Mouse (Mus musculus) ES-Bruce4 (cell line): ENCODE measurements around the gene Ttf1. TPM values are rescaled to one million over a fixed set of nuclear protein-coding genes. Genes with fewer than 3 reads are reported as not detected.

Experiments
- H3K27ac ChIP-seq: 2 replicates; pipeline ENCODE4 v1.5.1; 2012; ENCODE audit warnings: low read length, inconsistent platforms; ENCODE audit not compliant: insufficient read depth
- H3K27me3 ChIP-seq: 2 replicates; pipeline ENCODE4 v1.6.1; 2012; ENCODE audit warnings: mild to moderate bottlenecking, low read length, inconsistent platforms; ENCODE audit not compliant: control insufficient read depth, poor library complexity, insufficient read depth, severe bottlenecking
- H3K36me3 ChIP-seq: 2 replicates; pipeline ENCODE4 v1.6.1; 2012; ENCODE audit warnings: inconsistent platforms, mild to moderate bottlenecking, low read length, moderate library complexity; ENCODE audit not compliant: control insufficient read depth, poor library complexity, insufficient read depth, severe bottlenecking
- H3K4me1 ChIP-seq: one replicate; pipeline ENCODE4 v1.8.1; 2011; ENCODE audit warnings: low read length; ENCODE audit not compliant: control insufficient read depth, insufficient read depth
- H3K4me3 ChIP-seq: 2 replicates; pipeline ENCODE4 v1.5.1; 2011; ENCODE audit warnings: low read depth, mild to moderate bottlenecking, low read length
- H3K9ac ChIP-seq: 2 replicates; pipeline ENCODE4 v1.6.1; 2012; ENCODE audit warnings: low read depth, mild to moderate bottlenecking, inconsistent platforms; ENCODE audit not compliant: poor library complexity, severe bottlenecking
- H3K9me3 ChIP-seq: replicated peaks from 2 replicates; pipeline ENCODE4 v1.6.1; 2012; ENCODE audit warnings: mild to moderate bottlenecking, low read length, inconsistent platforms; ENCODE audit not compliant: control insufficient read depth, poor library complexity, insufficient read depth, severe bottlenecking
- CTCF ChIP-seq: IDR thresholded peaks from one replicate; pipeline ENCODE4 v1.8.1; 2011; ENCODE audit warnings: low read depth, low read length
- EP300 ChIP-seq: IDR thresholded peaks from 2 replicates; pipeline ENCODE4 v1.6.1; 2011; ENCODE audit warnings: low read depth, low read length; ENCODE audit not compliant: insufficient read depth
- POLR2A ChIP-seq: IDR thresholded peaks from one replicate; pipeline ENCODE4 v1.8.1; 2011; ENCODE audit warnings: low read length; ENCODE audit not compliant: insufficient read depth
- polyA plus RNA-seq: library from polyadenylated mRNA; stranded (reverse); fragments of >200 nt; gene quantifications from 2 replicates; pipeline ENCODE4 v1.2.4, GENCODE M21; 2011; ENCODE audit warnings: low read depth; ENCODE audit not compliant: missing spikeins, insufficient read depth, insufficient read length

Ttf1 gene
- polyA plus RNA-seq, 1 experiment: 33.9 TPM

- no peaks in the 10 kb centered on the region for H3K27me3 ChIP-seq
- no peak overlapping the region for H3K27ac ChIP-seq
- H3K4me3 ChIP-seq: no peak overlapping the region
- no peaks in the 10 kb centered on the region for H3K9me3 ChIP-seq
- H3K36me3 ChIP-seq: no peaks in the 10 kb centered on the region
- TF ChIP-seq POLR2A (no peak), EP300 (no peak), CTCF (no peak)
- no peak overlapping the region for H3K9ac ChIP-seq
- no peaks in the 10 kb centered on the region for H3K4me1 ChIP-seq
Observed at GRCm38 (mm10) chr2:29040594-29041476, 19.2 kb upstream of the Ttf1 start.

- no peaks in the 10 kb centered on the region for H3K4me1 ChIP-seq
- H3K9ac ChIP-seq: no peak overlapping the region
- no peak overlapping the region for H3K27ac ChIP-seq
- no peaks in the 10 kb centered on the region for H3K27me3 ChIP-seq
- TF ChIP-seq EP300: no peak
- TF ChIP-seq CTCF: no peak
- no peak for TF ChIP-seq POLR2A
- H3K36me3 ChIP-seq: no peaks in the 10 kb centered on the region
- H3K9me3 ChIP-seq: no peaks in the 10 kb centered on the region
- no peak overlapping the region for H3K4me3 ChIP-seq
Observed at GRCm38 (mm10) chr2:29041477-29041768, 18.6 kb upstream of the Ttf1 start.

GRCm38 (mm10) chr2:29042124-29042523 lies 17.9 kb upstream of the Ttf1 start:
- no peaks in the 10 kb centered on the region for H3K4me1 ChIP-seq
- no peak for TF ChIP-seq EP300
- no peak for TF ChIP-seq CTCF
- H3K27me3 ChIP-seq: no peaks in the 10 kb centered on the region
- H3K36me3 ChIP-seq: no peaks in the 10 kb centered on the region
- H3K27ac ChIP-seq: no peak overlapping the region
- H3K9ac ChIP-seq: no peak overlapping the region
- no peak overlapping the region for H3K4me3 ChIP-seq
- H3K9me3 ChIP-seq: no peaks in the 10 kb centered on the region

- Histone ChIP-seq H3K9me3 (no peaks in the 10 kb centered on the region), H3K9ac (no peak overlapping the region), H3K27me3 (no peaks in the 10 kb centered on the region; the same call in 1 of the 2 replicates), H3K36me3 (no peaks in the 10 kb centered on the region), H3K4me3 (no peak overlapping the region), H3K4me1 (no peaks in the 10 kb centered on the region), H3K27ac (no peak overlapping the region)
- no peak for TF ChIP-seq EP300
- TF ChIP-seq CTCF: no peak
- no peak for TF ChIP-seq POLR2A
Observed at GRCm38 (mm10) chr2:29046151-29046550, 13.9 kb upstream of the Ttf1 start.

GRCm38 (mm10) chr2:29051932-29052331 lies 8.1 kb upstream of the Ttf1 start:
- Histone ChIP-seq H3K9ac (no peak overlapping the region), H3K4me3 (no peak overlapping the region), H3K9me3 (no peaks in the 10 kb centered on the region), H3K27me3 (no peaks in the 10 kb centered on the region; the same call in 1 of the 2 replicates), H3K4me1 (no peaks in the 10 kb centered on the region), H3K27ac (no peak overlapping the region), H3K36me3 (no peaks in the 10 kb centered on the region)
- TF ChIP-seq POLR2A (no peak), CTCF (no peak), EP300 (no peak)

DNA sequence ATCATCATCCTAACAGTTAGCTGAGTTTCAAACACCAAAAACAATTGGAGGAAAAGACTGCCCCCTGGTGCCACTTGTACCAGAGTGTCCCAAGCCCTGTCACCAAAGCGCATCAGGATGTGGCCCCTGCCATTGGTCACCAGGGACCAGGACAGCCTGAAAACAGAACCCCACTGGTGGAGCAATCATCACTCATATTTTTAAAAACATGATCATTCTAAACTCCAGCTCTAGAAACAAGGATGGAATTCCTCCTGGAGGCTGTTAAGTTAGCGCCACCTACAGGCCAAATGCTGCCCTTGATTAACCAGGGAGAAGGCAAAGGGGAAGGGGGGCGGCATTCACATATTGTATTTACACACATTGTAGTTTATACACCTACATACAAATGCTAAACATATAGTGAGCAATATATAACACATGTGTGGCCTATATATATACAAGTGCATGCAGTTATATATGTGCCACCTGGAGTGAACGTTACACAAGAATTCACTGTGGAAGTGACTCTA lies 7.1 kb upstream of the Ttf1 start:
- no peak overlapping the region for H3K27ac ChIP-seq
- no peaks in the 10 kb centered on the region for H3K4me1 ChIP-seq
- H3K9ac ChIP-seq: no peak overlapping the region
- no peaks in the 10 kb centered on the region; the same call in 1 of the 2 replicates for H3K27me3 ChIP-seq
- no peaks in the 10 kb centered on the region for H3K9me3 ChIP-seq
- TF ChIP-seq EP300 (no peak), CTCF (peak; percentile 55)
- H3K36me3 ChIP-seq: no peaks in the 10 kb centered on the region
- H3K4me3 ChIP-seq: no peak overlapping the region
